Mouse (Mus musculus): ENCODE data around the gene Efnb3.

Efnb3 gene

DNA sequence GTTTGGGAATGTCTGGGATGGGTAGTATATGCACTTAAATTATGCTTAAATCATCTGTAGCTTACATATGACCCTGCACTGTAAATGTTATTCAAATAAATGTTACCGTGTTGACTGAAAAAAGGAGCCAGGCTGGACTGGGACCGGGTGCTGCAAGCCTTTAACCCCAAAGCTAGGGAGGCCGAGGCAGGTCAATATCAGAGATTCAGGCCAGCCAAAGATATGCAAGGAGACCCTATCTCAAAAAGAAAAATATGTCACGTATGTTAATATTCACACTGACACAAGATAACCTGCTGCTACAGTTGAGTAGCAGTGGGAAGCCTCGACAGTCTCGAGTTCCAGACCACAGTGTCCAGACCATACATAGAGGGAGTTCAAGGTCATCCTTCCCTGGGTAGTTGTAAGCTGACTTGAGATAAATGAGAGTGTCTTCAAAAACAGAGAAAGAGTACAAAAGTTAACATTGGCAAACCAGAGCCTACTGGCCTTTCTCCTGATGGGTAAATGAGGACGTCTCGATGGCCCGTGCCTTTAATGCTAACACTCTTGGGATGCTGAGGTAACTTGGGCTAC is 22.3 kb upstream of the Efnb3 start:
- DNase-seq: no peak

DNA sequence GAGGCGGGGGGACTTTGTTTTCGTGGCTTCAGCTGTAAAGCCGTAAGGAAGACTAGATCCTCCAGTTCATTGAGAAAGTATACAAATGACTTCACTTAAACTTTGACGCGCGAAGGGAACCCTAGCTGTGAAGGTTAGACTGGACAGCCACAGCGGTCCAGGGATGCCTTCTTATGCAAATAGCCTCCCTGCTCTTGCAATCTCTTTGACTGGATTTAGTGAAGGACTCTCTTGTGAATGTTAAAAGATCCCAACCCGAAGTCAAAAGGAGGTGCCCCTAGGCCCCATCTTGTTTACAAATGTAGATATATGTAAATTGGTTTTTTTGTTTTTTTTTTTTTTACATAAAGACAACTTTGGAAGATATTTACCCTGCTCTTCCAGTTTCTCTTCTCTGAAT is 21.8 kb upstream of the Efnb3 start:
- DNase-seq: no peak

DNA sequence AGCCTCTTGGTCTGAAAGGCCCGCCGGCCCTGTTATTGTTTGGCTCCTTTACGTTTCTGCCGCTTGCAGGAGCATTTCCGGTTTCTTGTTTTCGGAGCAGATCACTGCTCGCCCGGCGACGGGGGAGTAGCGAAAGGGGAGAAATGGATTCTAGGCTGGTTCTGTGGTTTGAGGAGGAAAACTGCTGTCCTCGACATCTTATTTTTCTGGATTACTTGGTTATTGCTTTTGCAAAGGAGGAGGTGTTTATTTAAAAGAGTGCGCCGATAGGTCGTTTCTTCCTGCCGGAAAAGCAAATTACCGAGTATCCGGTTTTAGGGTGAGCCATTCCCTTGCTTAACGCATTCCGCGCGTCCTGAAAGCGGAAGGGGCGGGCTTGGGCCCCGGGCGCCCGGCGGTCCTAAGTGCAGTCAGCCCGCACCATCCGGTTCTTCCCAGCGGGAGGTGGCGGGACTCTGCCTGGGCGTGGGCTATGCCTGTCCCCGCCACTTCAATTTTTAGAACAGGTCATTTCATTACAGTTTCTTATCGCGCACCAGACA is 21.2 kb upstream of the Efnb3 start:
- peak; percentile 88 for DNase-seq

DNA sequence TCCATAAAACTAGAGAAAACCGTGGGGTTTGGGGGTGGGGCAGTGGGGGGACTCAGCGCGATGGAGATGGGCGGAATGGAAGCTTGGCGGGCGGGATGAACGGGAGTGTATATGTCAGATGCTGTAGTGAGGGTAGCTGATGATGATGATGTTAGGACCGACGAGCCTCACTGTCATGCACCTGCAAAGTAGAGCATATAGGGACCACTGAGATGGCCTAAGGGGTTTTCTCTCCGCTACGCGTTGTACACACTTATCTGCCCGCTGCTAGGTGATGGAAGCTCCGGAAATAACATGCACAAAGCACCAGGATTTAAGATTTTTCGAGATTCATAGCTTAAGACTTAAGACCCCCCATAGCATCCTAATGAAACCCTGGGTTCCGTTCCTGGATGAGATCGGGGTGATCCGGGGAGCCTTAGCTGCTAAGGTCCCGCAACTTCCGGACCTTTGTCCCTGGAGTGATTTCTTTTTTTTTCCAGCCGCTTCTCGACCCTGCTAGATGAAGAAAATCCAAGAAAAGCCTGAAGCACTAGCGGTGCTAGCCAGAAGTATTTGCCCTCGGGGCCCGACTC is 20.7 kb upstream of the Efnb3 start:
- DNase-seq: peak; percentile 11

DNA sequence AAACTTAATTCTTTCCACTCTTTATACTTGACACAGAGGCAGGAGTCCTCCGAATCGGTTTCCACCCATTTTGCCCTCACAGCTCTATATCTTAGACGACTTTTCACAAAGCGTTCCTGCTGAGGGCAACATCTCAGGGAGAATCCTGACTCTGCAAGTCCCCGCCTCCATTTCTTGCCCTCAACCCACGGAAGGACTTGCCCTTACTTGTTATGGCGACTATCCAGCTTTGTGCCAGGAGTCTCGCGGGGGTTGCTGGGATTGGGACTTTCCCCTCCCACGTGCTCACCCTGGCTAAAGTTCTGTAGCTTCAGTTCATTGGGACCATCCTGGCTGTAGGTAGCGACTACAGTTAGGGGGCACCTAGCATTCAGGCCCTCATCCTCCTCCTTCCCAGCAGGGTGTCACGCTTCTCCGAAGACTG is 20.1 kb upstream of the Efnb3 start, which contains the start of the genes Wrap53 and Trp53:
TSS of gene Wrap53 (minus strand) at position 165 of the 424 bp plus-strand sequence.
TSS of gene Trp53 (plus strand) at position 269 of the 424 bp plus-strand sequence.
- DNase-seq: peak; percentile 90

DNA sequence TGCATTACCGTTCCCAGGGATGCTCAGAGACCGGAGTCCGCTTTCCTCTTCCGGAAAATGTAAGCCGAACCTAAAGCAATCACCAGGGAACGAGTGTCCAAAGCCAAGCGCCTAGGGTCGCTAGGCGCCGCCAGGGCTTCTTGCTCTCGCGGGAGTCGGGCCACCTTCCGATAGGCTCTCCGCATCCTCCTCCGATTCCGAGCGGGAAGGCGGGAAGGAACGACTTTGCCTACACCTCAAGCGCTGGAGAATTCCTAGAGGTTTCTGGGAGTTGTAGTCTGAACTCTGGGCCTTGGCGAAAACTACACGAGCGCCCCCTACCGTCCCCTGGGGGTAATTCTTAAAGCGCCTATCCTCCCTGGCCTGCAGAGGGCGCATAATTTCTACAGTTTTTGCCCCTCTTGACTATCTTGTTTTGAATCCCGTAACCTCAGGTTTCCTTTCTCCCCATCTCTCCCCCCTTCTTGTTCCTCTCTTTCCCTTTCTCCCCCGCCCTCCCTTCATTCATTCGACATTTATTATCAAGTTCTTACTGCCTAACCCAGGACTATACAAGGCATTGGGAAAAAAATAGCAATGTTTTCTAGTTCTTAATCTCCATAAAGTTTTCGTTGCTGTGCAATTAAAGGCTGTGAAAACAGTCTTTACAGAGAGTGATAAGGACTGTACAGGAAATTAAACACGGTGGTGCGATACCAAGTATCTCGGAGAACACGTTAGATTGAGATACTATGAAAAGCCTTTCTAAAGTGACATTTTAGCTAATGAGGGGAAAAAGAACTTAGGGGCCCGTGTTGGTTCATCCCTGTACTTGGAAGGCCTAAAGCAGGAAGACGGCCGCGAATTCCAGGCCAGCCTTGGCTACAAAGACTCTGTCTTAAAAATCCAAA is 19.4 kb upstream of the Efnb3 start:
- peak; percentile 97 for DNase-seq

DNA sequence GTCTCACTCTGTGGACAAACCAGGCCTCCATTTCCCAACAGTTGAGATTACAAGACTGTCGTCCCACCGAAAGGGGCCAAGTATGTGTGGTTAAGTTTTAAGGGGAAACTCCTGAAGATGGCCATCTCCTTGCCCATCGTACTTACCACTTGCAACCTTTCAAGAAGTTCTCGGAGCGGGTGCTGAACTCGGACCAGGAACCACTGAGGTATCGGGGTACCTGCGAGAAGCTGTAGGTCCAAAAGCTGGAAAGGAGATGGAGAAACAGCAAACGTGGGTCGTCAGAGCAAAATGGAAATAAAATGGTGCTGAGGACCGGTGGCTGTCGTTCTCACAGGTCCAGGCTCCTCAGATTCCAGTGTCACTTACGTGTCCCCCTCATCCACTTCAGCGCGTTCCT is 18.3 kb upstream of the Efnb3 start:
- DNase-seq: no peak

DNA sequence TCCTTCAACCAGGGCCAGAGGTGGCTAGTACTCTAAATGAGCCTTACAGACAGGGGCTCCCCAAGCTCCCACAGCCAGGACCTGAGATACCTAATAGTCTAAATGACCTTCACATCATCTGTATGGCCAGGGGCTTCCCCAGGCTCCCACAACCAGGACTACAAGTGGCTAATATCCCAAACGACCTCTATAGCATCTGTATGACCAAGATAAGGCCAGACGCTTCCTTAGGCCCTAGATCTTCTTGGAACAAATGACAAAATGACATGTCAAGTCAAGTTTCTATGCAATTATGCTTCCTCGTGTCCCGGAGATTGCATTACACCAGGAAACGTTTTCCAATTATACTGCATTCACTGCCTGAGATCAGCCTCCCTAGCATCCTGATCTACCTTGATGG is 16.3 kb upstream of the Efnb3 start:
- DNase-seq: no peak

DNA sequence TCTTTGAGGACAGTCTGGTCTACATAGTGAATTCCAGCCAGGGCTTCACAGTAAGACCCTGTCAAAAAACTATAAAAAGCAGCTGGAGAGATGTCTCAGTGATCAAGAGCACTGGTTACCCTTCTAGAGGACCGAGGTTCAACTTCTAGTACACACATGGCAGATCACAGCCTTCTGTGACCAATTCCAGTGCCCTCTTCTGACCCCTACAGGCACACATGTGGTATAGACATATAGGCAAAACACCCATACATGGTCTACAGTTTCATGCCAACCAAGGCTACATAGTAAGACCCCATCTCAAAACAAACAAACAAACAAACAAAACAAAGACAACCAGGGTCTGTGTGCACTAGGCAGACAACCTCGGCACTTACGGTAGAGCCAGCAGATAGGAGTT is 15.2 kb upstream of the Efnb3 start:
- no peak for DNase-seq

DNA sequence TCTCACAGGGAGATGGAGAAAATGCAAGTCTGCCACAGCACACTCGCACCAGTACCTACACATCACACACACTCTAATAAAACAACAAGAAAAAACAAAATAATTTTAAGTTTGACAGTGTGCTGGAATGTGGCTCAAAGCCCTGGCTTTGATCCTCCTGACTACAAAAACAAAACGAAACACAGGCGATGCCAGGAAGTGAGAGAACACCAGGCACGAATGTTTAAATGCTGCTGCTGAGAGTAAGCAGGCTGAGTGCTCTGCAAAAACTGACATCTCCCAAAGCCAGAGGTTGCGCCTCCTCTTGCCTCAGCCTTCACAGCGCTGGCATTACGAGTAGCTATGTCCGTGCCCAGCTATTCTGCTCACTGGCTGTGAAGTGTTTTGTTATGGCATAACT is 5.1 kb upstream of the Efnb3 start:
- DNase-seq: peak; percentile 11

DNA sequence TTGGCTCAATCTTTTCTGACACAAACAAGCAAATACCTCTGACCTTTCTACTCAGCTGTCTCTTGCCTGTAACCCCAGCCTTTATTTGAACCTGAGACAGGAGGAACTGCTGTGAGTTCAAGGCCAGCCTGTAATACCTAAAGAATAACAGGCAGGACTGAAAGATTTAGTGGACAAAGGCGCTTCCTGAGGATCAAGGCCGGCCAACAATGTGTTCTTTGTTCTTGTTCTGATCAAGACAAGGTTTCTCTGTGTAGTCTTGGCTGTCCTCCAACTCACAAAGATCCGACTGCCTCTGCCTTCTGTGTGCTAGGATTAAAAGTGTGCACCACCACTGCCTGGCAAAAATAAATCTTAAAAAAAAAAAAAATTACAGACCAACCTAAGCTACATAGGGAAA is 4.4 kb upstream of the Efnb3 start:
- DNase-seq: no peak

DNA sequence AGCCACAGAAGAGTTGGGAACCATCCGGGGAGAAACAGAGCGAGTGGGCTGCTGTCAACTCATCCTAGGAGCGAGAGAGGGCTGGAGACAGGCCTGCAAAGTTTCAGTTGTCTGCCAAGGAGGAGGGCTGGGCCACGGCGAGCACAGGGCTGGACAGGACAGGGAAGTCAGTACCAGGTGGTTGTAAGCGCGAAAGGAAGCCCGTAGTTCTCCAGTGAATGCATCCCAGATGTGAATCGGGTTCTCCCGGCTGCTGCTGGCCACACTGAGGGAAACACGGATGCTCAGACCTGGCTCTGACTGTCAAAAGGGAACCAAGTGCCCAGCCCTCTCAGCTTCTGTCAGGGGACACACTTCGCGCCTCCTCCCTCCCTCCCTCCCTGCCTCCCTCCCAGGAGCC is 3.4 kb upstream of the Efnb3 start:
- no peak for DNase-seq

DNA sequence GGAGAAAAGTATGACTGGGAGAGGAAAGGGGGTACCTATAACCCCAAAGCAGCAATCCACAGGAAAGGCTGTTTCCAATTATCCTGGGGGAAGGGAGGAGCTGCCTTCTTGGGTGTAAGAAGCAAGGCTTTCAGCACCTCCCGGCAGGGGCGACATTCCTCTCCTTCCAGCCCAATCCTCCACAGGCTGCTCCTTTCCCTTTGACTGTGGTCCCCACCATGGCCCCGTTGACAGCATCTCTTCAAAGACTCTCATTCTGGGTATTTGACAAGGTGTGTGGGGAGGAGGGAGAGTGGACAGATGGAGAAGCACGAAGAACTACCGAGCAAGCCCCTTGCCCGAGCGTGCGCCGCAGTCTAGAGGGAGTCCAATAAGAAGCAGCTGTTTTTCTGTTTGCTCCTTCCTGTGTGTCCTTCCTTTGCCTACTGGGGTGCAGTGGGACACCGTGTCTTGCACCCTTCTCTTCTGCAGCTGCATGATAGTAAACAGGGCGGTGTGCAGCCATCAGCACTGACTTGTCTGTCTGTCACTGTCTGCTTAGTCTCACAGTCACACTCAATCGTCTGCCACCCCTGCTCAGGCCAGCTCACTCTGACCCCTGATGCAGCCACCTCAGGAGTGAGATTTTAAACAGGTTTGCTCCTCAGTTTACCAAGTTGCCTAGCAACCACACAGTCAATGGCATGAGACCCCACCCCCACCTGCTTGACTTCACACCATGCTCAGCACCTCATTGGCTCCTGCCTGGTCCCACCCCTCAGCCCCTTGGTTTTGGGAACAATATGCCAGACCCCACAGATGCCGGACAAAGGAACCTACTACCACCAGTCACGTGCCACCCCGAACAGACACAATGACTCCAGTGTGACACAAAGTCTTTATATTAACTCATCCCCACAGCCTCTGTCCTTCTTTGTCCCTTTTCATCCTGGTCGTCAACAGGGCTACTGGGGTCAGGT is 1.2 kb upstream of the Efnb3 start:
- no peak for DNase-seq

DNA sequence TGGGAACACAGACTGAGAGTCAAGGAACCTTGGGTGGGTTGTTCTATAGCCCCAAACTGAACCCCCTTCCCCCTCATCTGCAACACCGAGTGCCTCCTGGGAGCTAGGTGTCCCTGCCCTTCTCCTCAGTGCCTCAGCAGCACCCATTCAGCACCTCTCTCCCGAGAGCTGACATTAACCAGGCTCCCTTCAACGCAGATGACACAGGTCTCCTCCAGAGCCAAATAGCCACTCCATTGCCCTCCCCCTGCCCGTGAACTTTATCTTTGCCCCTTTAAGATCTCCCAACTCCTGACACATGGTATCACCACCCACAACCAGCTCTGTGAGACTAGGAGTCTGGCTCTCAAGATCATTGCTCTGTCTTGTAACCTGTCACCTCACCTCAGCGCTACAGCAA is 822 bp downstream of the Efnb3 start:
- no peak for DNase-seq

DNA sequence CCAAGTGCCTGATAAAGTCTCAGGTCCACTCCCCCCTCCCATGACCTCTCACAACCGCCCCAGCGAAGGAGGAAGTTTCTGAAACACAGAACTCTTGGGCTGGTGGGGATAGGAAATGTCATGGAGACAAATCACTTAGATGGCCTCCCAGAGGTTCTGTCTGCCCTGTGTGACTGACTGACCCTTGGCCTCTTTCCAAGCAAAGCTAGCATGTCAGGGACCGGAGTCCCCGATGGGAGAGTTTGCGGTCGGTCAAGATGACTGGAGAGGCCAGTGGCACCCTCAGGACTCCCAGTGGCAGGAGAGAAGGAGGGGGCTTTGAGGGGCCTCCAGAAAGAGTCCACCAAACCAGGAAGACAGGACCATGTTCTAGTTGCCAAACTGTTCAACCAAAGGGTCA is 1.2 kb downstream of the Efnb3 start:
- no peak for DNase-seq

DNA sequence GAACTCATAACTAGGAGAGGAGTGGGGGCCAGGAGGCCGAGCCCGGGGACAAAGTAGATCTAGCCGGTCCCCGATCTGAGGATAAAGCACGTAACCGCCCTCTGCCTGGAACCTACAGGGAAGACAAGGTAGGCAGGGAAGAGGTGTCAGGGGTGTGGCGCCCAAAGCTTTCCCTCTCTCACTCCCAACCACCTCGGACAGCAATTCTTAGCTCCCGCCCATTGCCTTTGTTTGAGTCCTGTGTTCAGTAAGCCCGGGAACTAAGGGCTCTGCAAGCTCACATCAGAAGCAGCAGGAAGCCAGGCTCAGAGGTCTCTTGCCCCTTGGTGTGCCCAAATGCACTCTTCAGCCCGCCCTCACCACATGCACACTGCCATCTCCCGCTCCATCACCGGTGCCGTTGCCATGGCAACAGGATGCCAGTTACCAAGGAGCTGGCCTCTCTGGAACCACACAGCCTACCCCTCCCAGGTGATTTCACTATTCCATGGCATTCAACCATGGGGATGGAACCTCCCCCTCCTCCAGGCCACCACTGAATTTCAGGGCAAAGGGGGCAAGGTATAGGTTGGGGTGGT is 2.5 kb downstream of the Efnb3 start:
- DNase-seq: no peak

DNA sequence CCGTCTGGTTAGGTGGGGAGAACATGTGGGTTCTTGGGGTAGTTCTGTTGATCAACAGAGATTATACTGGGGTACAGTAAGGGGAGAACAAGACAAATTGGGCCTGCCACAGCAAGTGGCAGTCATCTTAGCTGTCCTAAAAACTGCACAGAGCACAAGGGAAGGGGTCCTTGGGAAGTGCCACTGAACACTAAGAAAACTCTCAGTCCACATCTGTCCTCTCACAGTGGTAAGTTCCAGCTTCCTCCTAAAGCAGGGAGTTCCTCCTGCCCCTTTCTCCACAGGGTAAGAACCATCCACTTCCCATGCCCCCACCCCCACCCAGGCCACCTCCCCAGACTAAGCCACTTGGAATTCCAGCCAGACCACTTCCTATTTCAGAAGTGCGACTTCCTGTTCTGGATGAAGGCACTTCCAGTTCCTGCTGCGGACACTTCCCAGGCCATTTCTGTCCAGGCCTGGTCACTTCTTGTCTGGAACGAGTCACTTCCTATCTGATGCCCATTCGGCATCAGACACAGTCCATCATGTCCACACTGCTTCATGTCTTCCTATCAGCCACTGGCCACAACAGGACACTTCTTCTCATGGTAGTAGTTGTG is 5.4 kb downstream of the Efnb3 start:
- no peak for DNase-seq

DNA sequence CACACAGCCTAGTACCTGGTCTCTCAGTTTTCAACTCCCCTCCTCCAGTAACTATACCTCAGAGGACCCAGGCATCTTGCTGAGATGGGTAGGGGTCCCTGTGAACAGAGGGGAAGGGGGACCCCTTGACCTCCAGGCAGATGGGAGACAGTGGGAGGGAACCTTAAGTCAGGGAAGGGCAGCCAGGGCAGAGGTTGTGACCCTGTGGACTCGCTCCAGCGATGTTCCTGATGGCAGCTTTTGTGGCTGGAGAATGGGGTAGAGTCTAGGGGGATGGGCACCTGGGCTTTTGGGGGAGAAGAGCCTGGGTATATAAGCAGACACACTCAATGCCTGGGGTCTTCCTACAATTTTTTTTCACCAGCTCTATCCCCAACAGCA is 6.7 kb downstream of the Efnb3 start:
- no peak for DNase-seq

DNA sequence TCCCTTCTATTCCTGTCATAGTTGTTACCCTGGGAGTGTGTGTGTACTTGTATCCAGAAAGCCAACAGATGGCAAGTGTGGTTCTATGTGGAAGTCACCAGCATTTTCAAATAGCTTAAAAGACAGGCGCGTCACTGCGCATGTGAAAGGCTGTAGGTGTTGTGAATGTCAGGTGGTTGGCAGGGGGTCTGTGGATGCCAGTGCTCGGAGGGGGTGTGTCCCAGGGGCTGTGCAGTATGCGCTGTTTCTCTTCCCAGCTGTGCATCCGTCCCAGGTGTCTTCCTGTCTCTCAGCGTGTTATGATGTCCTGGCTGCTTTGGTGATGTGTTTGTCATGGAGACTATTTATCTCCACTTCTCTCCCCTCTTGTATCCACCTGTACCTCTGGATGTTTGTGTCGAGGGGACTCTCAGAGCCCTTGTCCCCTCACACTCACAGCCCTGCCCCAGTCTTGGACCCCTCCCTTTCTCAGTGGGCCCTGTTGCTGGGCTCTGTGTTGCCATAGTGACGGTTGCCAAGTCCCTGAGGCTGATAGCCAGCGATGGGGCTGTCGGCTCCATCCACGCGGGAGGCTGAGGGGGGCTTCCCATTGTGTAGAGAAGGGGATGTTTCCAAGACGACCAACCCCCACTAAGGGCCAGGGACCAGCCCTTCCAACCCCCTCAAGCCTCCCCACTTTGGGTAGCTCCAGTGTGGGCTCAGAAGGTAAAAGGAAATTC is 7.2 kb downstream of the Efnb3 start:
- DNase-seq: no peak

DNA sequence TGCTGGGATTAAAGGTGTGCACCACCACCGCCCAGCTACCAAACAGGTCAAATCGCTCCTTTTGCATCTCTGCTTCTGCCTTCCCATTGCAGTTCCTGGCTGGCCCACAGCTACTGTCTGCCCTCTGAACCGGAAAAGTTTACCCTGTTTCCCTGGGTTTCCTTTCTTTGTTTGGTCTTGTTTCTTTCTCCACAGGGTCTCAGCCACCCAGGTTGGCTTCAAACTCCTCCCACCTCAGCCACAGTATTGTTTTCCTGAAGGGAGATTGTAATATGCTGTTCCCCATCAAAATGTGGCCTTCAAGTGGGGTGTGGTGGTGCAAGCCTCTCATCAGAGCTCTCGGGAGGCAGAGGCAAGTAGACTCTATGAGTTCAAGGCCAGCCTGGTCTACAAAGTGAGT is 8.7 kb downstream of the Efnb3 start:
- no peak for DNase-seq

DNA sequence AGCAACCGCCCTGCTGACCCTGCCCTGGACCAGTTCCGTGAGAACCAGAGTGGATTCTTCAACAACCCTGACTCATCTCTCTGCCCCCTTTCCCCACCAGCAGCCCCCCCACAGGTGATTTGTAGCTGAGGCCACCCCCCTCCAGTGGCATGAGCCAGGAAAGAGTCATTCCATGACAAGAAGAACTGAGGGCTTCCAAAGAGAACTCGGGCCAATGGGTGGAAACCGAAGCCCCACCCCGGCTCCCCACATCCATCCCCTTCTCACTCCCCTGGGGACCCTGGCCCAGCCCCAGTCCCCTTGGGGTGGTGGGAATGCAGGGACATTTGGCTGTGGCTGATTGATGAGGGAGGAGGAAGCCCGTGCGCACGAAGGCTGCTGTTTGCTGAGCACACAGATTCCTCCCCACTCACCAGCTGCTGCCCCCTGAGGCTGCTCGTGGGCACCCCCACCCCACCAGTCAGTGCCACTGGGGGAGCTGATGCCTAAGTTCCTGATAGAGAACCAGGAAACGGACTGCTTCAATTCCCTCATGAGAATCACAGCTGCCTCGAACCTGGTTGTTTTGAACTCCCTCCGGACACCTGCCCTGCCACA is 10.8 kb downstream of the Efnb3 start, which contains the start of gene Dnah2:
TSS of gene Dnah2 (minus strand) at position 51 of the 597 bp plus-strand sequence.
- DNase-seq: no peak

Data from lung, postnatal 14 days (tissue).